Comparison of ENCODE assay signal across 28 mouse cellular contexts in genomic region chr2:117766450-117766849, GRCm38 (mm10).
DNase-seq lines count a peak whose midpoint lies in the region; ATAC-seq and TF ChIP-seq lines count a peak whose summit lies in the region.
"Had no signal": no experiment of that assay in that cellular context is flagged by ENCODE, and none has a peak within 500 bp of the region (broad histone marks: within the 10 kb centered on the region; RNA-seq: fewer than 3 reads in every experiment).

No protein-coding gene starts in this region.

- H3K4me1 ChIP-seq in kidney, embryonic 16.5 days (ENCODE audit: insufficient read depth, low read length): 0 out of 2 replicates have a peak, but pooled peaks cover 2% of the 10 kb centered on the region
- H3K4me1 ChIP-seq in lung, postnatal 0 days (ENCODE audit: insufficient read depth, low read depth, low read length): no peaks in the 10 kb centered on the region
- H3K4me1 ChIP-seq in embryonic facial prominence, embryonic 10.5 days: peaks cover 9% of the 10 kb centered on the region
- H3K4me1 ChIP-seq: forebrain, embryonic 10.5 days; forebrain, embryonic 13.5 days; heart, embryonic 10.5 days had no signal

- no peak for TF ChIP-seq CTCF in lung, postnatal 0 days (IDR thresholded peaks at IDR 0.05)

- ATAC-seq in kidney, embryonic 16.5 days (ENCODE audit: low FRiP score, low TSS enrichment): no peak
- peak; percentile 58 for ATAC-seq in lung, postnatal 0 days
- ATAC-seq: forebrain, embryonic 13.5 days; forebrain, embryonic 16.5 days; hindbrain, postnatal 0 days had no signal

- DNase-seq in kidney, adult 11 months: no peak
- peak; percentile 79 for DNase-seq in lung, postnatal 0 days (ENCODE audit: low spot score)
- no peak for DNase-seq in lung, postnatal 4 days
- peak; percentile 11 for DNase-seq in NIH3T3 (ENCODE audit: low read depth)
- no peak for DNase-seq in embryonic facial prominence, embryonic 10.5 days (ENCODE audit: low spot score)
- DNase-seq: adrenal gland, adult 8-10 months; adrenal gland, postnatal 25 days; B cell, adult 2 months; cerebellum, adult 11-12 months; cerebellum, adult 8-10 months; cerebellum, postnatal 10 days; cerebellum, postnatal 36 days; embryo, embryonic 11 days; gastrocnemius, postnatal 10 days; gastrocnemius, postnatal 36 days; heart, adult 2 months; heart, postnatal 14 days; heart, postnatal 4 days had no signal

- 0 out of 2 replicates have a peak, but pooled peaks have one; percentile 11 for TF ChIP-seq EP300 in lung, postnatal 0 days (IDR thresholded peaks at IDR 0.05)

- H3K27ac ChIP-seq in kidney, embryonic 16.5 days (ENCODE audit: low read length): peak overlapping the region; percentile 60
- 0 out of 2 replicates have a peak overlapping the region, but pooled peaks have one; percentile 47 for H3K27ac ChIP-seq in lung, postnatal 0 days (ENCODE audit: low read length)
- no peak overlapping the region for H3K27ac ChIP-seq in embryonic facial prominence, embryonic 10.5 days (replicated peaks)
- H3K27ac ChIP-seq: forebrain, embryonic 10.5 days; forebrain, embryonic 13.5 days; heart, adult 2 months; heart, embryonic 10.5 days; heart, embryonic 13.5 days; hindbrain, embryonic 14.5 days; hindbrain, postnatal 0 days had no signal

- H3K4me3 ChIP-seq in kidney, embryonic 16.5 days (ENCODE audit: low read length): no peak overlapping the region
- no peak overlapping the region for H3K4me3 ChIP-seq in lung, postnatal 0 days (ENCODE audit: low read depth, low read length)
- H3K4me3 ChIP-seq in embryonic facial prominence, embryonic 10.5 days: no peak overlapping the region
- H3K4me3 ChIP-seq: forebrain, embryonic 10.5 days; forebrain, embryonic 13.5 days; heart, adult 2 months; heart, embryonic 10.5 days; heart, embryonic 13.5 days had no signal

- no peaks in the 10 kb centered on the region for H3K36me3 ChIP-seq in kidney, embryonic 16.5 days (ENCODE audit: insufficient read depth, low read length)
- no peaks in the 10 kb centered on the region for H3K36me3 ChIP-seq in lung, postnatal 0 days (ENCODE audit: insufficient read depth, low read length)
- no peaks in the 10 kb centered on the region for H3K36me3 ChIP-seq in embryonic facial prominence, embryonic 10.5 days (replicated peaks)
- H3K36me3 ChIP-seq: forebrain, embryonic 10.5 days; G1E; heart, embryonic 10.5 days; heart, embryonic 13.5 days had no signal

- 67% methylated on average over 3 of the region's 3 CpGs for WGBS in kidney, embryonic 16.5 days
- WGBS in lung, postnatal 0 days: 50% methylated on average over 3 of the region's 3 CpGs
- 85% methylated on average over 3 of the region's 3 CpGs for WGBS in embryonic facial prominence, embryonic 10.5 days

- H3K9me3 ChIP-seq in kidney, embryonic 16.5 days (ENCODE audit: low read length): no peaks in the 10 kb centered on the region
- no peaks in the 10 kb centered on the region for H3K9me3 ChIP-seq in lung, postnatal 0 days (ENCODE audit: low read length)
- no peaks in the 10 kb centered on the region for H3K9me3 ChIP-seq in embryonic facial prominence, embryonic 10.5 days
- H3K9me3 ChIP-seq: forebrain, embryonic 10.5 days; forebrain, embryonic 13.5 days; heart, embryonic 10.5 days; heart, embryonic 13.5 days had no signal

- H3K27me3 ChIP-seq in kidney, embryonic 16.5 days (ENCODE audit: insufficient read depth, low read length): no peaks in the 10 kb centered on the region
- no peaks in the 10 kb centered on the region for H3K27me3 ChIP-seq in lung, postnatal 0 days (replicated peaks; ENCODE audit: insufficient read depth, low read length)
- H3K27me3 ChIP-seq in embryonic facial prominence, embryonic 10.5 days (replicated peaks; ENCODE audit: low read depth, poor library complexity, severe bottlenecking): no peaks in the 10 kb centered on the region
- H3K27me3 ChIP-seq: CH12.LX; forebrain, embryonic 13.5 days; heart, embryonic 13.5 days had no signal

- H3K4me2 ChIP-seq in kidney, embryonic 16.5 days (replicated peaks; ENCODE audit: low read depth, low read length): no peak overlapping the region
- H3K4me2 ChIP-seq in lung, postnatal 0 days (replicated peaks; ENCODE audit: low read depth, low read length): no peak overlapping the region
- H3K4me2 ChIP-seq: forebrain, embryonic 13.5 days; heart, embryonic 13.5 days; hindbrain, embryonic 14.5 days had no signal

- no peak overlapping the region for H3K9ac ChIP-seq in kidney, embryonic 16.5 days (replicated peaks; ENCODE audit: low read length)
- H3K9ac ChIP-seq in lung, postnatal 0 days (replicated peaks; ENCODE audit: low read depth): no peak overlapping the region
- H3K9ac ChIP-seq: forebrain, embryonic 13.5 days; heart, embryonic 13.5 days; hindbrain, embryonic 14.5 days had no signal

Comparison
In these comparisons a context has a peak if more than half of its experiments do, and no peak if none do; other contexts are left out.
1. DNase-seq: peak in lung, postnatal 0 days (single experiment) and NIH3T3 (single experiment); none in kidney, adult 11 months (single experiment), lung, postnatal 4 days (0 of 2) and embryonic facial prominence, embryonic 10.5 days (single experiment).